ENCODE assay signal across 7 mouse cellular contexts in genomic region chr1:180250441-180250830, GRCm38 (mm10). TPM values are rescaled to one million over a fixed set of nuclear protein-coding genes. Genes with fewer than 3 reads are reported as not detected.
DNase-seq lines count a peak whose midpoint lies in the region; ATAC-seq and TF ChIP-seq lines count a peak whose summit lies in the region.

No protein-coding gene starts in this region.

- H3K4me1 ChIP-seq in embryonic facial prominence, embryonic 10.5 days, result peaks cover 28% of the 10 kb centered on the region
- H3K4me1 ChIP-seq in heart, embryonic 12.5 days (replicated peaks), result peaks cover 74% of the 10 kb centered on the region
- H3K4me1 ChIP-seq in liver, embryonic 14.5 days (replicated peaks; ENCODE audit: control insufficient read depth in 2 of 2, insufficient read depth in 2 of 2, low read length in 1 of 2), result peaks cover 59 to 62% of the 10 kb centered on the region in 2 experiments

- no peaks in the 10 kb centered on the region for H3K36me3 ChIP-seq in embryonic facial prominence, embryonic 10.5 days (replicated peaks)
- H3K36me3 ChIP-seq in heart, embryonic 12.5 days, result no peaks in the 10 kb centered on the region
- H3K36me3 ChIP-seq in liver, embryonic 14.5 days (replicated peaks; ENCODE audit: control insufficient read depth, insufficient read depth, low read depth), result no peaks in the 10 kb centered on the region; the same call in 1 of the 2 replicates

- WGBS in embryonic facial prominence, embryonic 10.5 days, result 58% methylated on average over 8 of the region's 8 CpGs
- 39% methylated on average over 8 of the region's 8 CpGs for WGBS in heart, embryonic 12.5 days
- WGBS in liver, embryonic 14.5 days (ENCODE audit: insufficient replicate concordance), result 46% methylated on average over 8 of the region's 8 CpGs

- peak overlapping the region; percentile 71 for H3K27ac ChIP-seq in layer of hippocampus, adult 2 months
- 0 out of 2 replicates have a peak overlapping the region, but pooled peaks have one; percentile 30 for H3K27ac ChIP-seq in embryonic facial prominence, embryonic 10.5 days (replicated peaks)
- peak overlapping the region; percentile 61 for H3K27ac ChIP-seq in heart, embryonic 12.5 days (ENCODE audit: poor library complexity, severe bottlenecking)
- H3K27ac ChIP-seq in liver, embryonic 14.5 days, result no peak overlapping the region

- no peak for TF ChIP-seq EP300 in liver, embryonic 14.5 days (IDR thresholded peaks at IDR 0.05; ENCODE audit: low read depth)

- 0 out of 2 replicates have a peak overlapping the region, but pooled peaks have one; percentile 8 for H3K9ac ChIP-seq in heart, embryonic 12.5 days
- no peak overlapping the region for H3K9ac ChIP-seq in liver, embryonic 14.5 days (replicated peaks)

- ATAC-seq in heart, embryonic 12.5 days (ENCODE audit: insufficient number of reproducible peaks, low FRiP score), result peak; percentile 46; the same call in 1 of the 2 replicates
- no peak for ATAC-seq in liver, embryonic 14.5 days (ENCODE audit: insufficient read depth)

- TF ChIP-seq CTCF in layer of hippocampus, adult 2 months (conservative IDR thresholded peaks at IDR 0.05), result no peak
- no peak for TF ChIP-seq CTCF in liver, embryonic 14.5 days (IDR thresholded peaks at IDR 0.05; ENCODE audit: low read depth)

- peaks cover 18% of the 10 kb centered on the region for H3K27me3 ChIP-seq in embryonic facial prominence, embryonic 10.5 days (replicated peaks; ENCODE audit: low read depth, poor library complexity, severe bottlenecking)
- H3K27me3 ChIP-seq in heart, embryonic 12.5 days (replicated peaks), result no peaks in the 10 kb centered on the region
- H3K27me3 ChIP-seq in liver, embryonic 14.5 days (ENCODE audit: control insufficient read depth, insufficient read depth, low read length), result no peaks in the 10 kb centered on the region

- H3K4me2 ChIP-seq in heart, embryonic 12.5 days, result peak overlapping the region; percentile 43
- peak overlapping the region; percentile 51 for H3K4me2 ChIP-seq in liver, embryonic 14.5 days (ENCODE audit: low read depth)

- H3K4me3 ChIP-seq in layer of hippocampus, adult 2 months, result no peak overlapping the region; the same call in 1 of the 2 replicates
- H3K4me3 ChIP-seq in embryonic facial prominence, embryonic 10.5 days, result peak overlapping the region; percentile 37; the same call in 1 of the 2 replicates
- no peak overlapping the region for H3K4me3 ChIP-seq in heart, embryonic 12.5 days
- H3K4me3 ChIP-seq in liver, embryonic 14.5 days (ENCODE audit: insufficient read depth in 1 of 2, low read depth in 2 of 2, low read length in 2 of 2), result no peak overlapping the region

- no peak for DNase-seq in layer of hippocampus, adult 2 months (ENCODE audit: low spot score in 2 of 2)
- DNase-seq in layer of hippocampus, postnatal 25 days (ENCODE audit: extremely low spot score in 1 of 2, low spot score in 1 of 2), result no peak
- no peak for DNase-seq in embryonic facial prominence, embryonic 10.5 days (ENCODE audit: low spot score)
- DNase-seq in liver, embryonic 14.5 days (ENCODE audit: low read depth in 3 of 3, low spot score in 3 of 3), result no peak
- DNase-seq in right cerebral cortex, postnatal 10 days (ENCODE audit: low spot score in 2 of 2), result no peak
- no peak for DNase-seq in gastrocnemius, adult 8-10 months (ENCODE audit: low spot score in 2 of 2)

- no peaks in the 10 kb centered on the region for H3K9me3 ChIP-seq in embryonic facial prominence, embryonic 10.5 days
- no peaks in the 10 kb centered on the region for H3K9me3 ChIP-seq in heart, embryonic 12.5 days (replicated peaks)
- H3K9me3 ChIP-seq in liver, embryonic 14.5 days (ENCODE audit: control insufficient read depth, low read length), result no peaks in the 10 kb centered on the region

RNA-seq across cellular contexts. Expression of gene Psen2, which starts 12.8 kb away (rescaled TPM):
- 10 to 100 TPM; 17.2 to 22.2 TPM for total RNA-seq in layer of hippocampus, adult 2 months (2021)
- 10 to 100 TPM; 19.5 to 25.4 TPM for total RNA-seq in layer of hippocampus, postnatal 25 days (2021)
- 7.1 and 7.2 TPM in 2 replicates for polyA plus RNA-seq in embryonic facial prominence, embryonic 10.5 days (2016; fragmentation: Nextera tagmentation; extraction: Ambion mirVana)
- polyA plus RNA-seq in heart, embryonic 12.5 days (2016; fragmentation: Nextera tagmentation; extraction: Ambion mirVana), result 13.8 and 15.1 TPM in 2 replicates
- 15.9 and 18.2 TPM in 2 replicates for polyA plus RNA-seq in liver, embryonic 14.5 days (2012; rRNA removed)
- 19.9 and 21.7 TPM in 2 replicates for polyA plus RNA-seq in liver, embryonic 14.5 days (2014; fragmentation: Nextera tagmentation; extraction: Ambion mirVana)
- total RNA-seq in gastrocnemius, adult 8-10 months (2022), result 1 to 10 TPM; 7.2 to 8.1 (median 7.8) TPM

RNA-seq across cellular contexts. Expression of gene Coq8a, which starts 51.0 kb away (rescaled TPM):
- total RNA-seq in layer of hippocampus, adult 2 months (2021), result 10 to 100 TPM; 56.1 to 65.6 TPM
- total RNA-seq in layer of hippocampus, postnatal 25 days (2021), result 10 to 100 TPM; 63.2 to 71.5 TPM
- 1.7 and 2.6 TPM in 2 replicates for polyA plus RNA-seq in embryonic facial prominence, embryonic 10.5 days (2016; fragmentation: Nextera tagmentation; extraction: Ambion mirVana)
- polyA plus RNA-seq in heart, embryonic 12.5 days (2016; fragmentation: Nextera tagmentation; extraction: Ambion mirVana), result 15.2 and 17.8 TPM in 2 replicates
- polyA plus RNA-seq in liver, embryonic 14.5 days (2012; rRNA removed), result 3.8 and 4.1 TPM in 2 replicates
- polyA plus RNA-seq in liver, embryonic 14.5 days (2014; fragmentation: Nextera tagmentation; extraction: Ambion mirVana), result 14.3 and 16.2 TPM in 2 replicates
- 1,000 to 10,000 TPM in 2 of 4 experiments, 100 to 1,000 TPM in 2; 819 to 1,131 (median 992) TPM for total RNA-seq in gastrocnemius, adult 8-10 months (2022)

Comparison
In these comparisons a context has a peak if more than half of its experiments do, and no peak if none do; other contexts are left out.
1. RNA of gene Coq8a, which starts 51.0 kb away (total RNA-seq): 819 to 1,131 TPM in gastrocnemius, adult 8-10 months; 63.2 to 71.5 TPM in layer of hippocampus, postnatal 25 days and 56.1 to 65.6 TPM in layer of hippocampus, adult 2 months; every median in the first group is over 10 times any median in the second.